Mouse (Mus musculus) bone marrow macrophage, adult 2 months (primary cell): ENCODE data around the gene Ifrd2.

Experiments
- CTCF ChIP-seq: IDR thresholded peaks from 2 replicates; pipeline ENCODE4 v1.5.1; 2012; ENCODE audit warnings: low read depth, mild to moderate bottlenecking, low read length, moderate library complexity
- POLR2A ChIP-seq: IDR thresholded peaks from 2 replicates; pipeline ENCODE4 v1.6.1; 2012; ENCODE audit warnings: mild to moderate bottlenecking, low read depth, low read length, borderline replicate concordance

DNA sequence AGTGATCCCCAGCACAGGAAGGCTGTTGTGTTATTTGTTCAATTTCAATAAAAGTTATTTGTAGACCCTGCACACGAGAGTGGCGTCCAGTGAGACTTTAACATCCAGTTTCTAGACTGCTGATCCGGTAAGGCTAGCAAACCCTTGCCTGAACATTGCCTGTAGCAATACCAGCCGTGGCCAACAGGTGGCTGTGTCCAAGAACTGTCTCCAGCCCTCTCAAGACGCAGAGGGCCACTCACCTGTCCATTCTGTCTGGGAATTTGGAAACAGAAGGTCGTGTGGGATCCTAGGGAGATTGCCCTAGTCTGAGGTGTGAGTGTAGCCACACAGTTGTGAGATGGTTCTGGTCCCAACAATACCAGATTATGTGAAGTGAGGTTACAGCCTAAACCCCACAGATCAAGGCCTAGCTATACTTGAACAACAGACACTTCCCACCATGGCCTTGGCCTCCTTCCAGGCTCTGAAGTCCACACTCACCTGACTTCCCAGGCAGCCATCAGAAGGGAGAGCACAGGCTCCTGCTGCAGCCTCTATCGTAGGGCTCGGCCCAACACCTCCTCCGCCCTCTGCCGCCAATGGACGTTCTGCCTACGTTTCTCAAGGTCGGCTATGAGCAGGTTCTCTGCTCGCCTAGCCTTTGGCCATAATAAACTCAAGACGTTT lies 21.3 kb upstream of the Ifrd2 start:
- TF ChIP-seq CTCF: peak; percentile 66
- no peak for TF ChIP-seq POLR2A
